Mouse (Mus musculus) ovary, postnatal 36 days (tissue): ENCODE results near the gene Zswim4.

Experiments used
- DNase-seq: peaks from one replicate; pipeline ENCODE4 v3.0.0; 2022; ENCODE audit warnings: low spot score, mixed read lengths

Gene Zswim4

GRCm38 (mm10) chr8:84223322-84224029, 13.4 kb downstream of the Zswim4 start:
- no peak for DNase-seq

GRCm38 (mm10) chr8:84222566-84223165, 14.2 kb downstream of the Zswim4 start:
- no peak for DNase-seq

- no peak for DNase-seq
Measured at GRCm38 (mm10) chr8:84220105-84220504, 16.8 kb downstream of the Zswim4 start.

GRCm38 (mm10) chr8:84218143-84218542, 18.7 kb downstream of the Zswim4 start:
- DNase-seq, result no peak

GRCm38 (mm10) chr8:84217206-84217605, 19.6 kb downstream of the Zswim4 start:
- no peak for DNase-seq

GRCm38 (mm10) chr8:84213277-84213676, 23.6 kb downstream of the Zswim4 start:
- DNase-seq, result no peak

GRCm38 (mm10) chr8:84211881-84212563, 24.8 kb downstream of the Zswim4 start:
- no peak for DNase-seq

GRCm38 (mm10) chr8:84211202-84211601, 25.7 kb downstream of the Zswim4 start:
- DNase-seq, result no peak

GRCm38 (mm10) chr8:84210167-84210791, 26.6 kb downstream of the Zswim4 start:
- peak; percentile 77 for DNase-seq

- no peak for DNase-seq
Measured at GRCm38 (mm10) chr8:84208381-84209380, 28.2 kb downstream of the Zswim4 start.

GRCm38 (mm10) chr8:84207811-84208210, 29.0 kb downstream of the Zswim4 start:
- peak; percentile 41 for DNase-seq

GRCm38 (mm10) chr8:84206666-84207065, 30.2 kb downstream of the Zswim4 start:
- DNase-seq, result no peak

GRCm38 (mm10) chr8:84205073-84205472, 31.8 kb downstream of the Zswim4 start:
- no peak for DNase-seq

- peak; percentile 68 for DNase-seq
Measured at GRCm38 (mm10) chr8:84203975-84204772, 32.7 kb downstream of the Zswim4 start.

GRCm38 (mm10) chr8:84202938-84203917, 33.6 kb downstream of the Zswim4 start:
- peak; percentile 82 for DNase-seq

GRCm38 (mm10) chr8:84202466-84202865, 34.4 kb downstream of the Zswim4 start:
- peak; percentile 53 for DNase-seq

GRCm38 (mm10) chr8:84201545-84202245, 35.2 kb downstream of the Zswim4 start:
- peak; percentile 74 for DNase-seq

GRCm38 (mm10) chr8:84200652-84201544, 36.0 kb downstream of the Zswim4 start:
- DNase-seq, result peak; percentile 86
